Mouse (Mus musculus) myocyte (in vitro differentiated cells): ENCODE data around the gene Gm45062. TPM values are rescaled to one million over a fixed set of nuclear protein-coding genes. Genes with fewer than 3 reads are reported as not detected.

Experiments
- H3K27me3 ChIP-seq: one replicate; pipeline ENCODE4 v1.6.1; 2011; ENCODE audit not compliant: control insufficient read depth, insufficient read depth, insufficient read length
- H3K36me3 ChIP-seq: one replicate; pipeline ENCODE4 v1.6.1; 2011; ENCODE audit not compliant: control insufficient read depth, insufficient read depth
- H3K4me2 ChIP-seq: one replicate; pipeline ENCODE4 v1.6.1; 2011; ENCODE audit warnings: low read depth, control low read depth
- H3K4me3 ChIP-seq: one replicate; pipeline ENCODE4 v1.5.1; 2011; ENCODE audit warnings: mild to moderate bottlenecking, control low read depth, moderate library complexity
- H3K79me2 ChIP-seq: one replicate; pipeline ENCODE4 v1.6.1; 2011; ENCODE audit not compliant: control insufficient read depth, insufficient read depth
- H3ac ChIP-seq: one replicate; pipeline ENCODE4 v1.6.1; 2011; ENCODE audit not compliant: control insufficient read depth, insufficient read length
- CEBPB ChIP-seq: IDR thresholded peaks from 2 replicates; pipeline ENCODE4 v1.6.1; 2011; ENCODE audit warnings: mild to moderate bottlenecking, moderate library complexity; ENCODE audit not compliant: poor library complexity, insufficient read depth, severe bottlenecking
- E2F4 ChIP-seq: IDR thresholded peaks from one replicate; pipeline ENCODE4 v1.6.1; 2011; ENCODE audit warnings: mild to moderate bottlenecking, control low read depth, moderate library complexity; ENCODE audit not compliant: insufficient read depth
- MAX ChIP-seq: IDR thresholded peaks from one replicate; pipeline ENCODE4 v1.6.1; 2011; ENCODE audit warnings: low read depth, mild to moderate bottlenecking, control low read depth
- MYOD1 ChIP-seq, 3 experiments: IDR thresholded peaks; one replicate each; pipeline ENCODE4 v1.6.1; 2011; ENCODE audit warnings: control low read depth in 2 of 3, low read depth in 2 of 3, mild to moderate bottlenecking in 2 of 3, moderate library complexity in 1 of 3; ENCODE audit not compliant: insufficient read length in 2 of 3, control insufficient read depth in 1 of 3
- MYOG ChIP-seq, 3 experiments: IDR thresholded peaks; one replicate each; pipeline ENCODE4 v1.6.1; 2011; ENCODE audit warnings: control low read depth in 2 of 3, low read depth in 2 of 3, mild to moderate bottlenecking in 2 of 3; ENCODE audit not compliant: insufficient read length in 2 of 3, control insufficient read depth in 1 of 3, insufficient read depth in 1 of 3
- POLR2A ChIP-seq: IDR thresholded peaks from one replicate; pipeline ENCODE4 v1.6.1; 2011; ENCODE audit warnings: low read depth, mild to moderate bottlenecking, control low read depth, moderate library complexity; ENCODE audit not compliant: insufficient read length
- POLR2AphosphoS2 ChIP-seq: IDR thresholded peaks from one replicate; pipeline ENCODE4 v1.6.1; 2011; ENCODE audit warnings: low read depth, control low read depth; ENCODE audit not compliant: insufficient read length
- REST ChIP-seq: IDR thresholded peaks from one replicate; pipeline ENCODE4 v1.6.1; 2011; ENCODE audit warnings: mild to moderate bottlenecking, control low read depth, moderate library complexity; ENCODE audit not compliant: insufficient read depth, insufficient read length
- SRF ChIP-seq: IDR thresholded peaks from one replicate; pipeline ENCODE4 v1.6.1; 2011; ENCODE audit warnings: low read depth; ENCODE audit not compliant: control insufficient read depth, insufficient read length
- TCF12 ChIP-seq: IDR thresholded peaks from one replicate; pipeline ENCODE4 v1.6.1; 2011; ENCODE audit warnings: mild to moderate bottlenecking, control low read depth; ENCODE audit not compliant: poor library complexity, insufficient read depth, severe bottlenecking
- TCF3 ChIP-seq: IDR thresholded peaks from one replicate; pipeline ENCODE4 v1.6.1; 2011; ENCODE audit warnings: low read depth, control low read depth; ENCODE audit not compliant: insufficient read length
- USF1 ChIP-seq: IDR thresholded peaks from one replicate; pipeline ENCODE4 v1.6.1; 2011; ENCODE audit warnings: low read depth, mild to moderate bottlenecking, control low read depth, moderate library complexity
- polyA plus RNA-seq: library from polyadenylated mRNA; unstranded; fragments of >200 nt; fragmentation: generic; extraction: Trizol; gene quantifications from one replicate; pipeline ENCODE4 v1.2.1, GENCODE M21; 2012; ENCODE audit warnings: missing spikeins

The Gm45062 gene
- polyA plus RNA-seq, 1 experiment, result 0.71 TPM

- H3K4me2 ChIP-seq, result no peak overlapping the region
Measured at GRCm38 (mm10) chr6:8465985-8466384, 206.7 kb downstream of the Gm45062 start.

DNA sequence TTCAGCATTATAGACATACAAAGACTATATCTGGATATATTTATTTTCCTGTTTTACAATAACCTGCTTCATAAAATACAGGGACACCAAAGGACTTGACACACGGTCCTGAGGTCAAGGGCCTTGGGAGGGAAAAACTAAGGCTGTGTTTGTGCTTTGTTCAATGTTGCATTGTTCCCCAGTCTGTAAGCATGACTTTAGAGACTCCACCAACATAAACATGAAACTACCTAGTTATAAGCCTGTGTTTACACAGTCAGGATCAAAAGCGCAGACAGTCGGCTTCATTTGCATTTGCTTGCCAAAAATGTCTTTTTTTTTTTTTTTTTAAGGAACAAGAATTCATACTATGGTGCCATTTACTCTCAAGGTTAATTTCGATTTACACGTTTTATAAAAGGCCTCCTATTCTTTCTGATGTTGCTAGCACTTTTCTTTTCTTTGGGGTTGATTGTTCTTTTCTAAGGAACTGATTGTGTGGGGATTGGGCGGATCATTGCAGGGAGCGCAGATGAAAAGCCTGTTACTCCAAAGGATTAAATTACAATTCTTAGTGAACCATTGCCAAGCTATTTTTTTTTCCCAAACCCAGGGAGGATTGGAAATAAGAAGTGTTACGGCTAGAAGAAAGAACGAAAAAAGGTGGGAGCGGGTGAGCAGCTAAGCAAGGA is 208.6 kb downstream of the Gm45062 start:
- Histone ChIP-seq H3K4me2 (no peak overlapping the region), H3K36me3 (no peaks in the 10 kb centered on the region), H3K79me2 (no peaks in the 10 kb centered on the region), H3ac (no peak overlapping the region), H3K4me3 (no peak overlapping the region), H3K27me3 (no peaks in the 10 kb centered on the region)
- no peak for TF ChIP-seq REST
- TF ChIP-seq MAX, result no peak
- no peak for TF ChIP-seq MYOG (IDR thresholded peaks at IDR 0.05; ENCODE audit: control insufficient read depth in 1 of 3, insufficient read depth in 1 of 3, insufficient read length in 2 of 3, low read depth in 2 of 3)
- no peak for TF ChIP-seq CEBPB
- no peak for TF ChIP-seq POLR2A
- TF ChIP-seq TCF3, result no peak
- TF ChIP-seq POLR2AphosphoS2, result no peak
- TF ChIP-seq SRF, result no peak
- TF ChIP-seq USF1, result no peak
- no peak for TF ChIP-seq MYOD1 (IDR thresholded peaks at IDR 0.05; ENCODE audit: control insufficient read depth in 1 of 3, insufficient read length in 2 of 3, low read depth in 2 of 3)
- no peak for TF ChIP-seq TCF12
- no peak for TF ChIP-seq E2F4

More at GRCm38 (mm10) chr6:8465985-8466384, 206.7 kb downstream of the Gm45062 start:
- Histone ChIP-seq H3K27me3 (no peaks in the 10 kb centered on the region), H3ac (no peak overlapping the region), H3K36me3 (no peaks in the 10 kb centered on the region), H3K79me2 (no peaks in the 10 kb centered on the region), H3K4me3 (no peak overlapping the region)
- TF ChIP-seq USF1, result no peak
- TF ChIP-seq MAX, result no peak
- no peak for TF ChIP-seq MYOG (IDR thresholded peaks at IDR 0.05; ENCODE audit: control insufficient read depth in 1 of 3, insufficient read depth in 1 of 3, insufficient read length in 2 of 3, low read depth in 2 of 3)
- TF ChIP-seq TCF12, result no peak
- TF ChIP-seq CEBPB, result no peak
- no peak for TF ChIP-seq POLR2A
- no peak for TF ChIP-seq E2F4
- no peak for TF ChIP-seq REST
- no peak for TF ChIP-seq MYOD1 (IDR thresholded peaks at IDR 0.05; ENCODE audit: control insufficient read depth in 1 of 3, insufficient read length in 2 of 3, low read depth in 2 of 3)
- TF ChIP-seq SRF, result no peak
- no peak for TF ChIP-seq TCF3
- no peak for TF ChIP-seq POLR2AphosphoS2

DNA sequence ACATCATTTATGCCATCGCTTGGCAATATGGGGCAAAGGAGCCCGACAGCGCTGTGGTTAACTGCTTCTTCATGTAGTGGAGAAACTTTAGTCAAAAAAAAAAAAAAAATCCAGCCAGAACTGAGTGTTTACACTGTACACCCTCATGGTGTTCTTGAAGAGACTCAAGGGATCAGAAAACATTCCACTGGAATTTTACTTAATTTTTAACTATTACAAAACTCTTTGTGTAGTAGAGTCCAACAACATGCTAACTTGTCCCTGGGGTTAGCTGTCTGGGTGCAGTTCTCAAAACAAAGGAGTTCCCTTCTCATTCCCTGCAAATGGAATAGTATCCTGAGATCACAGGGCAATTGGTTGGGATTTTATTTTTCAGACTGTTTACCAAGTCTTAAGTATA is 210.7 kb downstream of the Gm45062 start:
- H3K36me3 ChIP-seq, result no peaks in the 10 kb centered on the region
- H3ac ChIP-seq, result no peak overlapping the region
- no peak for TF ChIP-seq POLR2AphosphoS2
- no peak for TF ChIP-seq POLR2A
- no peak for TF ChIP-seq USF1
- TF ChIP-seq CEBPB, result no peak
- TF ChIP-seq TCF12, result no peak
- TF ChIP-seq E2F4, result no peak
- no peak for TF ChIP-seq MAX
- TF ChIP-seq MYOG (IDR thresholded peaks at IDR 0.05; ENCODE audit: control insufficient read depth in 1 of 3, insufficient read depth in 1 of 3, insufficient read length in 2 of 3, low read depth in 2 of 3), result no peak
- no peak for TF ChIP-seq MYOD1 (IDR thresholded peaks at IDR 0.05; ENCODE audit: control insufficient read depth in 1 of 3, insufficient read length in 2 of 3, low read depth in 2 of 3)
- TF ChIP-seq TCF3, result no peak
- TF ChIP-seq SRF, result no peak
- TF ChIP-seq REST, result no peak
- H3K4me2 ChIP-seq, result no peak overlapping the region
- H3K27me3 ChIP-seq, result no peaks in the 10 kb centered on the region
- no peak overlapping the region for H3K4me3 ChIP-seq
- no peaks in the 10 kb centered on the region for H3K79me2 ChIP-seq

DNA sequence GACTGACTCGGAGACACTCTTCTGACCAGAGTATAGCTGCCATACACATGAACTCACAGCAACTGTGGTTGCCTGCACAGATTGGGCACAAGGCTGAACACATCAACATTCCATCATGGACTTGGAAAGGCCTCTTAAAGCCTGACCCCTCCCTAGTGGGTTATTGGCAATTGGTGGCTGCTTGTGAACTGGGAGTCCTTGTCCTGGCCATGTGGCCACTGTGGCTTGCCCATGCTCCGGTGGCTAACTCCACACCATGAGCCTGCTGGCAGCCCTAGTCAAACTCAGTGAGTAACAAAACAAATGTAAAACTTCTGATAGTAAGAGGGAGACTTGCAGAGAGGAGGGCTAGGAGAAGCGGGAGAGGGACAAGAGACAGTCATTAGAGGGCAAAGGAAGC is 212.9 kb downstream of the Gm45062 start:
- no peaks in the 10 kb centered on the region for H3K79me2 ChIP-seq
- H3K4me3 ChIP-seq, result no peak overlapping the region
- no peak overlapping the region for H3K4me2 ChIP-seq
- H3ac ChIP-seq, result no peak overlapping the region
- TF ChIP-seq SRF (no peak), POLR2A (no peak), MAX (no peak)
- H3K36me3 ChIP-seq, result no peaks in the 10 kb centered on the region
- H3K27me3 ChIP-seq, result no peaks in the 10 kb centered on the region

GRCm38 (mm10) chr6:8472915-8473314 is 213.7 kb downstream of the Gm45062 start:
- H3K4me2 ChIP-seq, result no peak overlapping the region
- H3K36me3 ChIP-seq, result no peaks in the 10 kb centered on the region
- no peaks in the 10 kb centered on the region for H3K27me3 ChIP-seq
- no peaks in the 10 kb centered on the region for H3K79me2 ChIP-seq
- H3K4me3 ChIP-seq, result no peak overlapping the region
- H3ac ChIP-seq, result no peak overlapping the region
- TF ChIP-seq POLR2AphosphoS2 (no peak), SRF (no peak), POLR2A (no peak), MYOG (IDR thresholded peaks at IDR 0.05; ENCODE audit: control insufficient read depth in 1 of 3, insufficient read depth in 1 of 3, insufficient read length in 2 of 3, low read depth in 2 of 3) (no peak), CEBPB (no peak), MAX (no peak), E2F4 (no peak), MYOD1 (IDR thresholded peaks at IDR 0.05; ENCODE audit: control insufficient read depth in 1 of 3, insufficient read length in 2 of 3, low read depth in 2 of 3) (no peak)
